Comparison of ENCODE assay signal across 8 mouse cellular contexts in the genomic region with DNA sequence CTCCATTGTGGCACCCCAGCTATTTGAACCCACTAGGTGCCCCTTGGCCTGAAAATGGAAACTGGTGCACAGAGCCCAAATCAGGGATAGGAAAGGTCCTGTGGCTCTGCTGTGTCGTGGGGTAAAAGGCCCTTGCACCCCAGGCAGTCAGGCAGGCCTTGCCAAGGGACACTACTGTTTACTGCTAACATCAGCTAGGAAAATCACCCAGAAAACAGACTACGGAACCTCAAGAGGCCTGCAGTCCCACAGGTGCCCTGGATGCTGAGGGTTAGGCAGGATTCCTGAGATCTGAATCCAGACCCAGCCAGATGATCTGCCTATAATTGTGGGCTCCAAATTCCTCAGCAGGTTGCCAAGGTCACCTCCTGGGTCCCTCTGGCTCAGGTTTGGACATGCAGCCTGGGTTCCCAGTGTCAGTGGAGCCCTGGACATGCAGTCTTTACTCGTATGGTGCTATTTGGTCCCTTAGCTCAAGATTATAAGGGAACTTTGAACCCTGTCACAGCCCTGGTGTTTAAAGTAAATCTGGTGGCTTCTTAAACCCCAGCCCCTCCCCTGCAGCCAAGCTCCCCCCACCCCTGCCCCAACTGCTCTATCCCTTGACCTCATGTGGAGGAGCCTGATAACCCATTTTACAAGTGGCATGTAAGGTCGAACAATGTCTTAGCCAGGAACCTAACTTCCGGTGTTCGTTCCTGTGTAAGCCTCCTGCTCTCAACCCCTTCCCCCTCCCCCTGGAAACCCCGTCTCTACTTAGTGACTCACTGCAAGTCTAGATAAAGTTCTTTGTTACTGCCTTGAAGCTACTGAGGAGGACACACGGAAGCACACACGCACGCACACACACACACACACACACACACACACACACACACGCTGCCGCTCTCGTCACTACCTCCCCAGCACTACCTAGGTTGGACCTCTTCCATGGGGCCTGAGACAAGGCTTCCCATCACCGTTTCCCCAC. TPM values are rescaled to one million over a fixed set of nuclear protein-coding genes. Genes with fewer than 3 reads are reported as not detected.
DNase-seq lines count a peak whose midpoint lies in the region; ATAC-seq lines count a peak whose summit lies in the region.

No protein-coding gene starts in this region.

- H3K9me3 ChIP-seq in heart, embryonic 11.5 days (replicated peaks; ENCODE audit: control insufficient read depth, low read length), result no peaks in the 10 kb centered on the region
- H3K9me3 ChIP-seq in limb, embryonic 13.5 days, result 0 out of 2 replicates have a peak, but pooled peaks cover under 1% of the 10 kb centered on the region
- H3K9me3 ChIP-seq in hindbrain, embryonic 14.5 days (ENCODE audit: control insufficient read depth, low read length), result no peaks in the 10 kb centered on the region

- WGBS in heart, embryonic 11.5 days (ENCODE audit: insufficient replicate concordance), result 39% methylated on average over 14 of the region's 14 CpGs
- WGBS in limb, embryonic 13.5 days, result 70% methylated on average over 14 of the region's 14 CpGs
- 79% methylated on average over 14 of the region's 14 CpGs for WGBS in hindbrain, embryonic 14.5 days

- DNase-seq in adrenal gland, adult (ENCODE audit: inconsistent age in 2 of 2, low spot score in 1 of 2), result peak; percentile 62 to 88
- DNase-seq in adrenal gland, adult 18-20 months (ENCODE audit: low spot score in 2 of 2), result no peak
- peak; percentile 83 for DNase-seq in T-cell, adult 2 months (ENCODE audit: low spot score)
- peak; percentile 52 for DNase-seq in splenic B cell, adult 2 months (ENCODE audit: low read depth, low spot score)
- DNase-seq in hindbrain, embryonic 14.5 days (ENCODE audit: low spot score), result no peak
- DNase-seq in left cerebral cortex, adult 9 months (ENCODE audit: low spot score in 2 of 2), result no peak

- H3K4me3 ChIP-seq in heart, embryonic 11.5 days (ENCODE audit: low read depth, low read length), result no peak overlapping the region
- H3K4me3 ChIP-seq in limb, embryonic 13.5 days, result no peak overlapping the region
- H3K4me3 ChIP-seq in hindbrain, embryonic 14.5 days (replicated peaks; ENCODE audit: low read length), result no peak overlapping the region

- no peaks in the 10 kb centered on the region for H3K36me3 ChIP-seq in heart, embryonic 11.5 days (ENCODE audit: control insufficient read depth, insufficient read depth, low read length)
- no peaks in the 10 kb centered on the region for H3K36me3 ChIP-seq in limb, embryonic 13.5 days
- no peaks in the 10 kb centered on the region for H3K36me3 ChIP-seq in splenic B cell, adult 2 months (ENCODE audit: control insufficient read depth, insufficient read depth, low read length, poor library complexity, severe bottlenecking)
- H3K36me3 ChIP-seq in hindbrain, embryonic 14.5 days (replicated peaks; ENCODE audit: control insufficient read depth, insufficient read depth), result no peaks in the 10 kb centered on the region

- no peak overlapping the region for H3K4me2 ChIP-seq in heart, embryonic 11.5 days
- H3K4me2 ChIP-seq in limb, embryonic 13.5 days (replicated peaks), result no peak overlapping the region
- no peak overlapping the region for H3K4me2 ChIP-seq in hindbrain, embryonic 14.5 days (replicated peaks)

- H3K27me3 ChIP-seq in heart, embryonic 11.5 days (ENCODE audit: control insufficient read depth, insufficient read depth, low read length), result no peaks in the 10 kb centered on the region; the same call in 1 of the 2 replicates
- no peaks in the 10 kb centered on the region for H3K27me3 ChIP-seq in limb, embryonic 13.5 days
- H3K27me3 ChIP-seq in splenic B cell, adult 2 months (ENCODE audit: control insufficient read depth, insufficient read depth, low read length, poor library complexity, severe bottlenecking), result no peaks in the 10 kb centered on the region
- H3K27me3 ChIP-seq in hindbrain, embryonic 14.5 days (ENCODE audit: control insufficient read depth, insufficient read depth, low read length), result no peaks in the 10 kb centered on the region

- peak overlapping the region; percentile 50 for H3K9ac ChIP-seq in heart, embryonic 11.5 days (ENCODE audit: low read depth, low read length)
- no peak overlapping the region for H3K9ac ChIP-seq in limb, embryonic 13.5 days
- no peak overlapping the region for H3K9ac ChIP-seq in hindbrain, embryonic 14.5 days

- peak overlapping the region; percentile 60 for H3K27ac ChIP-seq in heart, embryonic 11.5 days (ENCODE audit: low read depth, low read length)
- H3K27ac ChIP-seq in limb, embryonic 13.5 days, result peak overlapping the region; percentile 12; the same call in 1 of the 2 replicates
- no peak overlapping the region for H3K27ac ChIP-seq in hindbrain, embryonic 14.5 days

- ATAC-seq in heart, embryonic 11.5 days (replicated peaks; ENCODE audit: insufficient number of reproducible peaks, low FRiP score, low TSS enrichment), result peak; percentile 47; the same call in 1 of the 2 replicates
- no peak for ATAC-seq in limb, embryonic 13.5 days (ENCODE audit: low FRiP score, low read depth)
- no peak for ATAC-seq in hindbrain, embryonic 14.5 days (ENCODE audit: low FRiP score)

- peaks cover 40% of the 10 kb centered on the region for H3K4me1 ChIP-seq in heart, embryonic 11.5 days (ENCODE audit: control insufficient read depth, insufficient read depth, low read length)
- peaks cover 35% of the 10 kb centered on the region for H3K4me1 ChIP-seq in limb, embryonic 13.5 days
- no peaks in the 10 kb centered on the region for H3K4me1 ChIP-seq in hindbrain, embryonic 14.5 days (replicated peaks; ENCODE audit: control insufficient read depth, insufficient read depth, low read length)

RNA-seq across cellular contexts. Expression of gene Ankrd9, which starts 28.6 kb away (rescaled TPM):
- 10 to 100 TPM; 29.7 to 39.8 TPM for total RNA-seq in adrenal gland, adult 18-20 months (2021)
- polyA plus RNA-seq in heart, embryonic 11.5 days (2014; fragmentation: Nextera tagmentation; extraction: Ambion mirVana), result 11.4 and 14.5 TPM in 2 replicates
- polyA plus RNA-seq in limb, embryonic 13.5 days (2015; fragmentation: Nextera tagmentation; extraction: Ambion mirVana), result 14.1 and 16.3 TPM in 2 replicates
- 7.1 and 10.2 TPM in 2 replicates for polyA plus RNA-seq in hindbrain, embryonic 14.5 days (2014; fragmentation: Nextera tagmentation; extraction: Ambion mirVana)

RNA-seq across cellular contexts. Expression of gene Rcor1, which starts 31.7 kb away (rescaled TPM):
- total RNA-seq in adrenal gland, adult 18-20 months (2021), result 10 to 100 TPM; 53.5 to 58.5 TPM
- polyA plus RNA-seq in heart, embryonic 11.5 days (2014; fragmentation: Nextera tagmentation; extraction: Ambion mirVana), result 11.9 TPM in 2 replicates
- 11.1 and 11.6 TPM in 2 replicates for polyA plus RNA-seq in limb, embryonic 13.5 days (2015; fragmentation: Nextera tagmentation; extraction: Ambion mirVana)
- 6.6 and 6.8 TPM in 2 replicates for polyA plus RNA-seq in hindbrain, embryonic 14.5 days (2014; fragmentation: Nextera tagmentation; extraction: Ambion mirVana)

Comparison
In these comparisons a context has a peak if more than half of its experiments do, and no peak if none do; other contexts are left out.
1. DNase-seq: peak in adrenal gland, adult (2 of 2), T-cell, adult 2 months (single experiment) and splenic B cell, adult 2 months (single experiment); none in adrenal gland, adult 18-20 months (0 of 2), hindbrain, embryonic 14.5 days (single experiment) and left cerebral cortex, adult 9 months (0 of 2).